Mouse (Mus musculus): Measurements from ENCODE around the gene Il33. TPM values are rescaled to one million over a fixed set of nuclear protein-coding genes. Genes with fewer than 3 reads are reported as not detected.

Il33 gene
- polyA plus RNA-seq, 1 experiment from 2014 or later = 45.2 TPM

Other genes starting within 250 kb of the Il33 start
- gene Mlana, start 227.3 kb upstream of the Il33 start, polyA plus RNA-seq (2015; fragmentation: Nextera tagmentation; extraction: Ambion mirVana) = not detected in 2 replicates
- gene 9930021J03Rik, start 119.1 kb upstream of the Il33 start, polyA plus RNA-seq (2015; fragmentation: Nextera tagmentation; extraction: Ambion mirVana) = 5.6 and 5.7 TPM in 2 replicates
- 17.3 and 17.4 TPM in 2 replicates for gene Ranbp6, start 112.1 kb upstream of the Il33 start, polyA plus RNA-seq (2015; fragmentation: Nextera tagmentation; extraction: Ambion mirVana)
- gene Trpd52l3, start 78.7 kb downstream of the Il33 start, polyA plus RNA-seq (2015; fragmentation: Nextera tagmentation; extraction: Ambion mirVana) = not detected in 2 replicates
- gene Uhrf2, start 105.4 kb downstream of the Il33 start, polyA plus RNA-seq (2015; fragmentation: Nextera tagmentation; extraction: Ambion mirVana) = 85.3 and 87.5 TPM in 2 replicates